8 mouse cellular contexts compared by ENCODE assay signal in genomic region chr5:108368446-108368845, GRCm38 (mm10). TPM values are rescaled to one million over a fixed set of nuclear protein-coding genes. Genes with fewer than 3 reads are reported as not detected.
DNase-seq lines count a peak whose midpoint lies in the region; ATAC-seq lines count a peak whose summit lies in the region.

No protein-coding gene starts in this region.

- peaks cover 84% of the 10 kb centered on the region for H3K4me1 ChIP-seq in megakaryocyte, embryonic 14.5 days
- H3K4me1 ChIP-seq in limb, embryonic 13.5 days: peaks cover 29% of the 10 kb centered on the region
- peaks cover 31% of the 10 kb centered on the region for H3K4me1 ChIP-seq in stomach, embryonic 15.5 days

- H3K9ac ChIP-seq in limb, embryonic 13.5 days: no peak overlapping the region
- H3K9ac ChIP-seq in stomach, embryonic 15.5 days: no peak overlapping the region

- H3K27me3 ChIP-seq in megakaryocyte, embryonic 14.5 days (replicated peaks): peaks cover 70% of the 10 kb centered on the region
- H3K27me3 ChIP-seq in limb, embryonic 13.5 days: peaks cover 97% of the 10 kb centered on the region
- peaks cover 80% of the 10 kb centered on the region for H3K27me3 ChIP-seq in stomach, embryonic 15.5 days (replicated peaks)

- H3K4me2 ChIP-seq in limb, embryonic 13.5 days (replicated peaks): peak overlapping the region; percentile 68
- H3K4me2 ChIP-seq in stomach, embryonic 15.5 days: peak overlapping the region; percentile 78

- DNase-seq in cerebellum, adult 11 months: peak; percentile 9
- no peak for DNase-seq in cerebellum, postnatal 4 days (ENCODE audit: low spot score in 2 of 2)
- DNase-seq in urinary bladder, postnatal 10 days (ENCODE audit: low spot score): no peak
- DNase-seq in layer of hippocampus, postnatal 25 days (ENCODE audit: extremely low spot score in 1 of 2, low spot score in 1 of 2): no peak

- 10% methylated on average over 6 of the region's 6 CpGs for WGBS in limb, embryonic 13.5 days
- WGBS in stomach, embryonic 15.5 days: 8% methylated on average over 6 of the region's 6 CpGs

- H3K4me3 ChIP-seq in megakaryocyte, embryonic 14.5 days (replicated peaks): peak overlapping the region; percentile 94
- peak overlapping the region; percentile 58 for H3K4me3 ChIP-seq in limb, embryonic 13.5 days
- H3K4me3 ChIP-seq in stomach, embryonic 15.5 days (replicated peaks): peak overlapping the region; percentile 35

- no peaks in the 10 kb centered on the region for H3K9me3 ChIP-seq in megakaryocyte, embryonic 14.5 days
- no peaks in the 10 kb centered on the region for H3K9me3 ChIP-seq in limb, embryonic 13.5 days
- no peaks in the 10 kb centered on the region for H3K9me3 ChIP-seq in stomach, embryonic 15.5 days

- no peak for ATAC-seq in megakaryocyte, adult 5-6 weeks (ENCODE audit: poor library complexity, severe bottlenecking)
- no peak for ATAC-seq in limb, embryonic 13.5 days (ENCODE audit: low FRiP score, low read depth)
- ATAC-seq in stomach, embryonic 15.5 days (ENCODE audit: insufficient read depth, low FRiP score, low read depth): 0 out of 2 replicates have a peak, but pooled peaks have one; percentile 9

- peaks cover 21% of the 10 kb centered on the region for H3K36me3 ChIP-seq in megakaryocyte, embryonic 14.5 days (replicated peaks; ENCODE audit: low read length)
- no peaks in the 10 kb centered on the region for H3K36me3 ChIP-seq in limb, embryonic 13.5 days
- no peaks in the 10 kb centered on the region for H3K36me3 ChIP-seq in stomach, embryonic 15.5 days

- H3K27ac ChIP-seq in limb, embryonic 13.5 days: no peak overlapping the region
- no peak overlapping the region for H3K27ac ChIP-seq in stomach, embryonic 15.5 days

RNA-seq across cellular contexts. Expression of gene Gm42517, which starts 0.7 kb away (rescaled TPM):
- 101 and 308 TPM in 2 replicates for polyA plus RNA-seq in megakaryocyte, embryonic 14.5 days (2012; ENCODE audit: insufficient read depth, low replicate concordance)
- not detected in 2 replicates for total RNA-seq in megakaryocyte, adult 5-6 weeks (2015)
- not detected in 2 replicates for total RNA-seq in megakaryocyte, adult 5-6 weeks (2017)
- 0.08 TPM in 1 of 2 replicates, not detected in the other for polyA plus RNA-seq in limb, embryonic 13.5 days (2015; fragmentation: Nextera tagmentation; extraction: Ambion mirVana)
- 0.06 and 0.09 TPM in 2 replicates for polyA plus RNA-seq in stomach, embryonic 15.5 days (2015; fragmentation: Nextera tagmentation; extraction: Ambion mirVana)
- 10 to 100 TPM; 55.4 to 61.2 TPM for total RNA-seq in layer of hippocampus, postnatal 25 days (2021)

RNA-seq across cellular contexts. Expression of gene Pde6b, which starts 19.7 kb away (rescaled TPM):
- not detected in 2 replicates for polyA plus RNA-seq in megakaryocyte, embryonic 14.5 days (2012; ENCODE audit: insufficient read depth, low replicate concordance)
- not detected in 2 replicates for total RNA-seq in megakaryocyte, adult 5-6 weeks (2015)
- not detected in 2 replicates for total RNA-seq in megakaryocyte, adult 5-6 weeks (2017)
- 0.20 and 0.64 TPM in 2 replicates for polyA plus RNA-seq in limb, embryonic 13.5 days (2015; fragmentation: Nextera tagmentation; extraction: Ambion mirVana)
- 0.18 and 0.39 TPM in 2 replicates for polyA plus RNA-seq in stomach, embryonic 15.5 days (2015; fragmentation: Nextera tagmentation; extraction: Ambion mirVana)
- total RNA-seq in layer of hippocampus, postnatal 25 days (2021): under 1 TPM; 0.25 to 0.33 TPM

RNA-seq across cellular contexts. Expression of gene Pigg, which starts 56.0 kb away (rescaled TPM):
- 0.55 and 0.77 TPM in 2 replicates for polyA plus RNA-seq in megakaryocyte, embryonic 14.5 days (2012; ENCODE audit: insufficient read depth, low replicate concordance)
- total RNA-seq in megakaryocyte, adult 5-6 weeks (2015): 2.7 and 2.9 TPM in 2 replicates
- 3.9 and 5.0 TPM in 2 replicates for total RNA-seq in megakaryocyte, adult 5-6 weeks (2017)
- polyA plus RNA-seq in limb, embryonic 13.5 days (2015; fragmentation: Nextera tagmentation; extraction: Ambion mirVana): 4.6 and 5.1 TPM in 2 replicates
- polyA plus RNA-seq in stomach, embryonic 15.5 days (2015; fragmentation: Nextera tagmentation; extraction: Ambion mirVana): 6.5 and 6.7 TPM in 2 replicates
- total RNA-seq in layer of hippocampus, postnatal 25 days (2021): 10 to 100 TPM; 10.9 to 11.5 TPM

Comparison
In these comparisons a context has a peak if more than half of its experiments do, and no peak if none do; other contexts are left out.
1. H3K4me3 ChIP-seq: peak in every context shown above with its lines; median percentile 94 in megakaryocyte, embryonic 14.5 days; 58 in limb, embryonic 13.5 days; 35 in stomach, embryonic 15.5 days.
2. RNA of gene Gm42517, which starts 0.7 kb away (polyA plus RNA-seq): 101 to 308 TPM in megakaryocyte, embryonic 14.5 days; 0.08 TPM in limb, embryonic 13.5 days and 0.06 to 0.09 TPM in stomach, embryonic 15.5 days; every median in the first group is over 10 times any median in the second.